Mouse (Mus musculus) heart, embryonic 16.5 days (tissue): ENCODE results near the gene D430041D05Rik. TPM values are rescaled to one million over a fixed set of nuclear protein-coding genes. Genes with fewer than 3 reads are reported as not detected.
"Not testable (repeated sequence)": the region's sequence is repeated elsewhere in the genome, so short reads cannot be mapped to it uniquely, and the experiment has no call there.

Experiments
- ATAC-seq: fragments of 200-750 bp; cut with Nextera tagmentation; replicated peaks from 2 replicates; pipeline ENCODE4 v1.8.0; 2017; ENCODE audit warnings: moderate number of reproducible peaks; ENCODE audit not compliant: insufficient read depth, low FRiP score; ENCODE audit errors: extremely low read depth
- H3K27ac ChIP-seq: fragments of 300-500 bp; sonication (generic); 2 replicates; pipeline ENCODE4 v1.5.1; 2014; ENCODE audit warnings: mild to moderate bottlenecking, low read length, control low read depth, moderate library complexity
- H3K27me3 ChIP-seq: fragments of 300-500 bp; sonication (generic); 2 replicates; pipeline ENCODE4 v1.6.1; 2014; ENCODE audit warnings: low read length, mixed read lengths; ENCODE audit not compliant: control insufficient read depth, insufficient read depth
- H3K36me3 ChIP-seq: fragments of 300-500 bp; sonication (generic); 2 replicates; pipeline ENCODE4 v1.6.1; 2014; ENCODE audit not compliant: control insufficient read depth, insufficient read depth
- H3K4me1 ChIP-seq: fragments of 300-500 bp; sonication (generic); 2 replicates; pipeline ENCODE4 v1.6.1; 2014; ENCODE audit warnings: low read length, mixed read lengths; ENCODE audit not compliant: control insufficient read depth, insufficient read depth
- H3K4me2 ChIP-seq: fragments of 300-500 bp; sonication (generic); 2 replicates; pipeline ENCODE4 v1.6.1; 2014; ENCODE audit warnings: low read depth, mild to moderate bottlenecking, control low read depth, low read length
- H3K4me3 ChIP-seq: fragments of 300-500 bp; sonication (generic); 2 replicates; pipeline ENCODE4 v1.5.1; 2014; ENCODE audit warnings: mild to moderate bottlenecking, control low read depth, low read length
- H3K9ac ChIP-seq: fragments of 300-500 bp; sonication (generic); 2 replicates; pipeline ENCODE4 v1.6.1; 2014; ENCODE audit warnings: low read length, control low read depth
- H3K9me3 ChIP-seq: fragments of 300-500 bp; sonication (generic); replicated peaks from 2 replicates; pipeline ENCODE4 v1.6.1; 2016; ENCODE audit warnings: low read length; ENCODE audit not compliant: control insufficient read depth
- WGBS: fragments of 180-500 bp; shearing (Covaris S2); extraction: QIAGEN DNeasy Blood & Tissue Kit; methylation state at CpG from one replicate; pipeline ENCODE4 v1.1.7; 2014; 5-methylcytosine and 5-hydroxymethylcytosine counted together
- polyA plus RNA-seq: library from polyadenylated mRNA; unstranded; fragments of >200 nt; fragmentation: Nextera tagmentation; extraction: Ambion mirVana; gene quantifications from 2 replicates; pipeline ENCODE4 v1.2.1, GENCODE M21; 2015

Gene D430041D05Rik
- polyA plus RNA-seq, 1 experiment from 2014 or later, result 0.20 TPM

DNA sequence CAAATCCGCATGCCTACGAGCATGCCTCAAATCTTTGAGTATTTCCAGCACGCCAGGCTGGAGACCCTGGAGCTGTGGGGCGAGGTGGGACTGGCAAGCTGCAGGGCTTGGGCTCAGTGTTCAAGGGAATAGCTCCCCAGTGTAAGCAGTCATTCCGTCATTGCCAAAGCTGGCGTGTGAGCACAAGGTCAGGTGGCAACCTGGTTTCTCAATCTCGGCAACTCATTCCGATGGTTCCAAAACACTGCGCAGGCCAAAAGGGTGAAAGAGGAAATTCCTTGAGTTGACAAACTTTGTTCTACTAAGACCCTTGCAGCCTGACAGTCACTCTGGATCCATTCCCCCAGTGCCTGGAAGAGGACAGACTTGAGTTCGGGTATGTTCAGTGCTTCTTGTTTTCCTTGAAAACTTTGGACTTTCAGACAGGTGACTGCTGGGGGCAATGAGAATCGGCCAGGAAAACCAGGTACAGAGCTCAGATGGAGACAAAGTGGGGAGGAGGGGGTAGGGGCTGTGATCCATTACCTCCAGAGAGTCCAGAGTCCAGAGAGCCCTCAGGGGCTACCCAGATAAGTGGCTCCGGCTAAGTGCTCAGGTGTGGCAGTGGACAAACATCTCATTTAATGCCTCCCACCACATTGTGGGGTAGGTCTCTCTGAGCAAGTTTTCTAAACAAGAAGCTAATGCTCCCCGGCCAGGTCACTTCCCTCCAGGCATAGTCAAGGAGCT is 281.8 kb downstream of the D430041D05Rik start:
- ATAC-seq, result no peak
- no peaks in the 10 kb centered on the region for H3K9me3 ChIP-seq
- 86% methylated on average over 13 of the region's 13 CpGs for WGBS

DNA sequence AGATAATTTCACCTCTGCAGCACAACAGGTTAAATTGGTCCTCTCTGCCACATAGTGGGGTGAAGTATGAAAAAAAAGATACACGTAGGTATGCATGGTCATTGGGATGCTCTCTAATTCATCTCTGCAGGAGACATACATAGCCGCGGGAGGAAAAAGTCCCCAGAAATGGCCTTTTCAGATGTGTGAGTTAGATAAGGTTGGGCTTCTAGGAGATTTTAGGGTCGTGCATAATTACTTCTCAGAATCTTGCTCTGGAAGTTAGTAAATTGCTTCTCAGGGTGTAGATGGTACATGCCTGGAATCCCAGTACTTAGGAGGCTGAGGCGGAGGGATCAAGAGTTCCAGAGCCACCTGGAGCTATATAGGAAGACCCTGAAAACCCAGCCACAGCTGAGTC is 286.7 kb downstream of the D430041D05Rik start:
- Histone ChIP-seq H3K4me3 (no peak overlapping the region), H3K27ac (no peak overlapping the region), H3K27me3 (peaks cover 3% of the 10 kb centered on the region; the same call in 1 of the 2 replicates), H3K9me3 (no peaks in the 10 kb centered on the region), H3K4me2 (no peak overlapping the region), H3K9ac (no peak overlapping the region), H3K4me1 (peaks cover 35% of the 10 kb centered on the region), H3K36me3 (no peaks in the 10 kb centered on the region)
- 74% methylated on average over 5 of the region's 5 CpGs for WGBS
- ATAC-seq, result no peak

More for the DNA sequence above, 281.8 kb downstream of the D430041D05Rik start:
- Histone ChIP-seq H3K27ac (no peak overlapping the region), H3K4me2 (no peak overlapping the region), H3K4me3 (no peak overlapping the region), H3K9ac (no peak overlapping the region), H3K27me3 (peaks cover 3% of the 10 kb centered on the region; the same call in 1 of the 2 replicates), H3K4me1 (peaks cover 5% of the 10 kb centered on the region), H3K36me3 (no peaks in the 10 kb centered on the region)

DNA sequence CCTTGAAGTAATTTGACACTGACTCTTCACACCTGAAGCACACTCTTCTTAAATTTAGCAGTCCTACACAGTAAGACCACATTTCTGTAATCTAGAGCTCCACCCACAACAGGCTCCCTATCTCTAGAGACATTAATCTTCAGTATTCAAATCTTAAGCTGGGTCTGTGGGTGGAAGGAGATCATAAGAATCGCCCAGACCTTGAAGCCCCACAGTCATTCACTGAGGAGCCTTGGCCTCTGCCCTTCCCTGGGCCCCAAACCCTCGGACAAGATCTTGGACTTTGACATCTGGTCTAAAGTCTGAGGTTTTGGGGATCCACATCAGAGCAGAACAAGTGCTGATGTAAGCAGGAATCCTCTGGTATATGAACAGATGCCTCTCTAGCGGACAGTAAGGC is 287.3 kb downstream of the D430041D05Rik start:
- H3K27ac ChIP-seq, result no peak overlapping the region
- no peaks in the 10 kb centered on the region for H3K36me3 ChIP-seq
- peak overlapping the region; percentile 97 for H3K4me2 ChIP-seq
- H3K9ac ChIP-seq, result peak overlapping the region; percentile 82
- H3K27me3 ChIP-seq, result peaks cover 3% of the 10 kb centered on the region; the same call in 1 of the 2 replicates
- H3K4me1 ChIP-seq, result peaks cover 35% of the 10 kb centered on the region
- 52% methylated on average over 3 of the region's 3 CpGs for WGBS
- H3K4me3 ChIP-seq, result peak overlapping the region; percentile 69
- H3K9me3 ChIP-seq, result no peaks in the 10 kb centered on the region
- ATAC-seq, result no peak

DNA sequence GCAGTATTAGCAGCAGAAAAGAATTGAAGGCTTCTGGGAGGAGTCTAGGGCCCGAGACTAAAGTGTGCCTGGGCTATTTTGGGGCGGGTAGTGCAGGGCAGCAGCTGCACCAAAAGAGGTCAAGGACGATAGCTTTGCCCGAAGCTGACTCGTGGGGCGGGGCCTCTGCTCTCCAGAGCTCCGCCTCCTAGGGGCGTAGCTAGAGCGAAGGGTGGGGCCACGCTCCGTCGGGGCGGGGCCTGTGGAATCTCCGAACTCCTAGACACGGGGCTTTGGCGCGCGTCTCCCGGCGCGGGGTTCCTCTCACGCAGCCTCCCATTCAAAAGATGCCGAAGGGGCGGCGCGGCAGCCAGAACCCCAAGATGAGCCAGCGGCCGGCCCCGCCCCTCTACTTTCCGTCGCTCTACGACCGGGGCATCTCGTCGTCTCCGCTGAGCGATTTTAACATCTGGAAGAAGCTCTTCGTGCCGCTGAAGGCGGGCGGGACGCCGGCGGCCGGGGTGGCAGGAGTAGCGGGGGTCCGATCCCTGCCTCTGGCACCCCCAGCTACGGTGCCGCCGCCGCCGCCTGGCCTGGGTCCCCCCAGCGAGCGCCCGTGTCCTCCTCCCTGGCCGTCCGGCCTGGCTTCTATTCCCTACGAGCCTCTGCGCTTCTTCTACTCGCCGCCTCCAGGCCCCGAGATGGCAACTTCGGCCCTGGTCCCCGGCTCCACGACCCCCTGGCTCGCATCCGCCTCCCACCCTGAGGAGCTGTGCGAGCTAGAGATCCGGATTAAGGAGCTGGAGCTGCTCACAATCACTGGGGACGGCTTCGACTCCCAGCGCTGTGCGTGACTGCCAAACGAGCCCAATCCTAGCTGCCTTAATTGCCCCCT is 288.1 kb downstream of the D430041D05Rik start, which contains the start of gene A930018P22Rik:
Gene A930018P22Rik (plus strand): TSS at position 265 of the 874 bp plus-strand sequence.
- peak within 1 kb of the TSS; percentile 88 for H3K27ac ChIP-seq
- peak within 1 kb of the TSS; percentile 69 for H3K4me3 ChIP-seq
- no peaks in the 10 kb centered on the region for H3K36me3 ChIP-seq
- H3K4me2 ChIP-seq, result peak within 1 kb of the TSS; percentile 97
- peak; percentile 96 for ATAC-seq
- H3K4me1 ChIP-seq, result peaks cover 35% of the 10 kb centered on the region
- peak within 1 kb of the TSS; percentile 82 for H3K9ac ChIP-seq
- under 1% methylated on average over 74 of the region's 74 CpGs for WGBS
- H3K9me3 ChIP-seq, result no peaks in the 10 kb centered on the region
- peaks cover 3% of the 10 kb centered on the region; the same call in 1 of the 2 replicates for H3K27me3 ChIP-seq

DNA sequence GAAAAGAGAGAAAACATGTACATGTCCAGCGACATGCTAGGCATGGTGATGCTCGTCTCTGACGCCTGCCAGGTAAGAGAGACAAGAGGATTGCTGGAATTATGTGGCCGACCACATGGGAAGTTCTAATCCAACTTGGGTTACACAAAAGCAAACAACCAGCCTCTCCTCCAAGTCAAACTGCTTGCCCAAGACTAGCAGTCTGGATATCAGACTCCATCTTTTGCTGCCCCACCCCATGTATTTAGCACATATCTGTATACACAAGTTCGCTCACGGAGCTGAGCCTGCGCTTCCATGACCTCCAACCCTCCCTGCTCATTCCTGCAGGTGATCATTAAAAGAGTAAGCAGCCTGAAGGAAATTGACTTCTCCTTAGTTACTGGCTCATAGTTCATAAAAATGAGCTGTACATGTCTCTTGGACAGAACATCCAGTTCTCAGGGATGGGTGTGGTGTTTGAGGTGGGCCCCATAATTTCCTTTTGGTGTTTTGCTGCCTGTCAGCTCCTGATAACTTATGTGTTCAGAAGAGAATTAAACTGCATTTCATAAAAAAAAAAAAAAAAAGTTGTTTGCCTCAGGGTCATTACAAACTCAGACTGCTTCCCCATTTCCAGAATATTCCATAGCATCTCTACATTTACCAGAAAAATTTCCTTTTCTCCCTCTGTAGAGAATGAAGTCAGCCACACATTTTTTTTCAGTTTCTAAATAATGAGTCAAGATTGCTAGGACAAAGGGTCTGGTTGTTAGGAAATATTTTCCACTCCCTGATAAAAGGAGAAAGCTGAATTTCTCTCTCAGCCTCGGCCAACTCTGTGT is 288.9 kb downstream of the D430041D05Rik start:
- Histone ChIP-seq H3K4me3 (peak overlapping the region; percentile 69), H3K4me2 (peak overlapping the region; percentile 97), H3K9me3 (no peaks in the 10 kb centered on the region), H3K27ac (peak overlapping the region; percentile 88), H3K36me3 (no peaks in the 10 kb centered on the region), H3K9ac (peak overlapping the region; percentile 46), H3K4me1 (peaks cover 35% of the 10 kb centered on the region), H3K27me3 (peaks cover 3% of the 10 kb centered on the region; the same call in 1 of the 2 replicates)
- no peak for ATAC-seq
- 69% methylated on average over 8 of the region's 8 CpGs for WGBS

DNA sequence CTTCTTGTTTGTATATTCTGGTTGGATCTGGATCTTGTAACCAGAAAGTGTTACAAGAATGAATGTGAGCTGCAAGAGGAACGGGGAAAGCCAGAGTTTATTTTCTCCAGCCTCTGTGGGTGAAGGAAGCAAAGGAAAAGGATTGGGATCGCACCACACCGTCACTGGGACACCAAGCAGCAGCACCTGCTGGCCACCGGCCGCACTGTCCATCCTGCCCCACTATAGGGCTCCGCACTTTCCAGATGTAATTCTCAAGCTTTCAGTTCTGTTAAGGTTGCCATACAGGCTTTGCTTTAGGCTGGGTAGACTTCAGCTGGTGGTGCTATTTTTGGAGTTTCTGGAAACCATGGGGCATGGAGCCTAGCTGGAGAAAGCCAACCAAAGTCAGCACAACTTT is 290.5 kb downstream of the D430041D05Rik start:
- Histone ChIP-seq H3K4me2 (peak overlapping the region; percentile 11; the same call in 1 of the 2 replicates), H3K36me3 (no peaks in the 10 kb centered on the region), H3K9ac (peak overlapping the region; percentile 59), H3K4me1 (peaks cover 35% of the 10 kb centered on the region), H3K27me3 (no peaks in the 10 kb centered on the region; the same call in 1 of the 2 replicates), H3K4me3 (no peak overlapping the region), H3K9me3 (no peaks in the 10 kb centered on the region), H3K27ac (peak overlapping the region; percentile 82)
- no peak for ATAC-seq
- WGBS, result 45% methylated on average over 6 of the region's 6 CpGs

DNA sequence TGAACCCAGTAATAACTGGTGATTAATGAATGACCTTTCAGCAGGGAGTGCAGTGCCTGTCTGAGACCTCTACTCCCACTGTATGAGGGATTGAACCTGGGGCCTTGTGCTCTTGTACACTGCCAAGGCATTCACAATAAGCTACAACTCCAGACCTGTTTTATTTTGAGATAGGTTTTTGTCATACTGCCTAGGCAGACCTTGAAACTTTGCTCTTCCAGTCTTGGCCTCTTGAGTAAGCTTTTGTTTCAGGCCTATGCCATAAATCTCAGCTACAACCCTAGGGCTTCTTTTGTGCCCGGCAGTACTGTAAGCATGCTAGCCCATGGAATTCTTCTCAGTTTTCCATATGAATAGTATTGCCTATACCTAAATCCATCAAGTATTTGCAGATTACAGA is 291.7 kb downstream of the D430041D05Rik start:
- H3K4me1 ChIP-seq, result peaks cover 31% of the 10 kb centered on the region
- WGBS, result 87% methylated on average over 1 of the region's 1 CpGs
- H3K9me3 ChIP-seq, result no peaks in the 10 kb centered on the region
- H3K9ac ChIP-seq, result no peak overlapping the region
- no peak overlapping the region for H3K27ac ChIP-seq
- no peak overlapping the region for H3K4me2 ChIP-seq
- H3K4me3 ChIP-seq, result no peak overlapping the region
- no peak for ATAC-seq
- H3K27me3 ChIP-seq, result no peaks in the 10 kb centered on the region
- no peaks in the 10 kb centered on the region for H3K36me3 ChIP-seq

DNA sequence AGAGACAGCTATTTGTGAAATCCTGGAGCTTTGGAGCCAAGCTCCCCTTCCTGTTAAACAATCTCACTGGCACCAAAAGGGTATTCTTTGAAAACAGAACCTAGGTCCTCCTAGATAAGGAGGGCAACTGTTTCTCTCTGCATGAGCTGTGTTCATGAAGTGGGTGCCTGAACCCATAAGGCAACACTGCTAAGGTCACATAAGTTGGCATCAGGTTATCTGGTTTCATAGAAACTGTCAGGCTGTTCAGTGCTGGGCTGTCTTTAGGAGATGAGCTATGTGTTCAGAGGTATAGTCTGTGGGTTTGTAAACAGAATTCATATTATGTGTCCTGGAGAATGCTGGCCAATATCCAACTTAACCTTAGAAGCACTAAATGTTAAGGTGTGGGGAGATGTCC is 293.6 kb downstream of the D430041D05Rik start:
- not testable (repeated sequence) for H3K36me3 ChIP-seq, H3K4me2 ChIP-seq, H3K9me3 ChIP-seq, H3K9ac ChIP-seq, H3K27me3 ChIP-seq, H3K27ac ChIP-seq, ATAC-seq, H3K4me3 ChIP-seq
- peaks cover 26% of the 10 kb centered on the region for H3K4me1 ChIP-seq
